Mouse (Mus musculus) forebrain, embryonic 15.5 days (tissue): ENCODE measurements around the gene Arhgef28. TPM values are rescaled to one million over a fixed set of nuclear protein-coding genes. Genes with fewer than 3 reads are reported as not detected.

Experiments
- ATAC-seq: fragments of 200-750 bp; cut with Nextera tagmentation; replicated peaks from 2 replicates; pipeline ENCODE4 v1.8.0; 2017; ENCODE audit warnings: mild to moderate bottlenecking, moderate TSS enrichment, moderate library complexity
- H3K27ac ChIP-seq: fragments of 300-500 bp; sonication (generic); replicated peaks from 2 replicates; pipeline ENCODE4 v1.5.1; 2015; ENCODE audit warnings: mild to moderate bottlenecking, inconsistent platforms
- H3K27me3 ChIP-seq: fragments of 300-500 bp; sonication (generic); 2 replicates; pipeline ENCODE4 v1.6.1; 2015; ENCODE audit warnings: inconsistent platforms
- H3K36me3 ChIP-seq: fragments of 300-500 bp; sonication (generic); 2 replicates; pipeline ENCODE4 v1.6.1; 2015; ENCODE audit warnings: mild to moderate bottlenecking, inconsistent platforms
- H3K4me1 ChIP-seq: fragments of 300-500 bp; sonication (generic); 2 replicates; pipeline ENCODE4 v1.6.1; 2015; ENCODE audit warnings: inconsistent platforms
- H3K4me2 ChIP-seq: fragments of 300-500 bp; sonication (generic); replicated peaks from 2 replicates; pipeline ENCODE4 v1.6.1; 2015; ENCODE audit warnings: mild to moderate bottlenecking, inconsistent platforms
- H3K4me3 ChIP-seq: fragments of 300-500 bp; sonication (generic); 2 replicates; pipeline ENCODE4 v1.5.1; 2015; ENCODE audit warnings: mild to moderate bottlenecking, inconsistent platforms
- H3K9ac ChIP-seq: fragments of 300-500 bp; sonication (generic); replicated peaks from 2 replicates; pipeline ENCODE4 v1.6.1; 2015; ENCODE audit warnings: mild to moderate bottlenecking, inconsistent platforms
- H3K9me3 ChIP-seq: fragments of 300-500 bp; sonication (generic); 2 replicates; pipeline ENCODE4 v1.6.1; 2016; ENCODE audit warnings: inconsistent platforms
- WGBS: fragments of 180-500 bp; shearing (Covaris S2); methylation state at CpG from one replicate; pipeline ENCODE4 v1.1.7; 2015; ENCODE audit warnings: mixed read lengths; 5-methylcytosine and 5-hydroxymethylcytosine counted together
- polyA plus RNA-seq: library from polyadenylated mRNA; unstranded; fragments of >200 nt; fragmentation: Nextera tagmentation; extraction: Ambion mirVana; gene quantifications from 2 replicates; pipeline ENCODE4 v1.2.1, GENCODE M21; 2015

Arhgef28 gene
- polyA plus RNA-seq, 1 experiment from 2014 or later: 15.7 TPM

- Histone ChIP-seq H3K27me3 (no peaks in the 10 kb centered on the region), H3K36me3 (no peaks in the 10 kb centered on the region), H3K9me3 (no peaks in the 10 kb centered on the region), H3K27ac (no peak overlapping the region), H3K4me2 (no peak overlapping the region), H3K4me3 (no peak overlapping the region), H3K9ac (no peak overlapping the region), H3K4me1 (no peaks in the 10 kb centered on the region)
- 85% methylated on average over 3 of the region's 3 CpGs for WGBS
- no peak for ATAC-seq
Measured at GRCm38 (mm10) chr13:98038731-98039130, 167.5 kb downstream of the Arhgef28 start.

GRCm38 (mm10) chr13:98037693-98038092, 168.5 kb downstream of the Arhgef28 start:
- Histone ChIP-seq H3K4me2 (no peak overlapping the region), H3K27ac (no peak overlapping the region), H3K4me3 (no peak overlapping the region), H3K9ac (no peak overlapping the region), H3K4me1 (no peaks in the 10 kb centered on the region), H3K27me3 (no peaks in the 10 kb centered on the region), H3K9me3 (no peaks in the 10 kb centered on the region), H3K36me3 (no peaks in the 10 kb centered on the region)
- no peak for ATAC-seq

DNA sequence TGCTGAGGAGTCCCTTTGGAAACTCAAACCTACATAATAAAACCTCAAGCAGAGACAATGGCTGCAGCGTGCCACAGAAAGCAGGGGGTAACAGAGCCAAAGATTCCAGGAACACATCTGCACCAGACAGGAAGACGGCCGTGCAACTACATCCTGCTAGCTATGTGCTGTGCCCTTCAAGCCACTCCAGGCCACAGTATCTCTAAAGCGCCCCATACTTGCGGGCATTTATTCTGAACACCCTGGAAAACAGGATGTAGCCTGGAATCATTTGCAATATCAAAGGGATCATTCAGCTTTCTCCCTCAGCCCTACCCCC, 174.6 kb downstream of the Arhgef28 start:
- Histone ChIP-seq H3K36me3 (no peaks in the 10 kb centered on the region), H3K9me3 (no peaks in the 10 kb centered on the region), H3K27me3 (no peaks in the 10 kb centered on the region), H3K27ac (no peak overlapping the region), H3K4me2 (peak overlapping the region; percentile 42), H3K4me3 (peak overlapping the region; percentile 27), H3K9ac (peak overlapping the region; percentile 38; the same call in 1 of the 2 replicates), H3K4me1 (peaks cover 10% of the 10 kb centered on the region)
- WGBS: 33% methylated on average over 5 of the region's 5 CpGs
- ATAC-seq: no peak

GRCm38 (mm10) chr13:98030959-98031641, 175.1 kb downstream of the Arhgef28 start:
- ATAC-seq: peak; percentile 76
- H3K36me3 ChIP-seq: no peaks in the 10 kb centered on the region
- H3K9ac ChIP-seq: peak overlapping the region; percentile 38; the same call in 1 of the 2 replicates
- no peaks in the 10 kb centered on the region for H3K9me3 ChIP-seq
- peaks cover 10% of the 10 kb centered on the region for H3K4me1 ChIP-seq
- peak overlapping the region; percentile 27 for H3K4me3 ChIP-seq
- 12% methylated on average over 16 of the region's 16 CpGs for WGBS
- H3K27ac ChIP-seq: no peak overlapping the region
- no peaks in the 10 kb centered on the region for H3K27me3 ChIP-seq
- peak overlapping the region; percentile 42 for H3K4me2 ChIP-seq

GRCm38 (mm10) chr13:98030041-98030440, 176.2 kb downstream of the Arhgef28 start:
- Histone ChIP-seq H3K4me2 (no peak overlapping the region), H3K4me1 (peaks cover 10% of the 10 kb centered on the region), H3K9ac (no peak overlapping the region), H3K27ac (no peak overlapping the region), H3K4me3 (no peak overlapping the region), H3K36me3 (no peaks in the 10 kb centered on the region), H3K27me3 (no peaks in the 10 kb centered on the region), H3K9me3 (no peaks in the 10 kb centered on the region)
- ATAC-seq: no peak; the same call in 1 of the 2 replicates
- 16% methylated on average over 5 of the region's 5 CpGs for WGBS

DNA sequence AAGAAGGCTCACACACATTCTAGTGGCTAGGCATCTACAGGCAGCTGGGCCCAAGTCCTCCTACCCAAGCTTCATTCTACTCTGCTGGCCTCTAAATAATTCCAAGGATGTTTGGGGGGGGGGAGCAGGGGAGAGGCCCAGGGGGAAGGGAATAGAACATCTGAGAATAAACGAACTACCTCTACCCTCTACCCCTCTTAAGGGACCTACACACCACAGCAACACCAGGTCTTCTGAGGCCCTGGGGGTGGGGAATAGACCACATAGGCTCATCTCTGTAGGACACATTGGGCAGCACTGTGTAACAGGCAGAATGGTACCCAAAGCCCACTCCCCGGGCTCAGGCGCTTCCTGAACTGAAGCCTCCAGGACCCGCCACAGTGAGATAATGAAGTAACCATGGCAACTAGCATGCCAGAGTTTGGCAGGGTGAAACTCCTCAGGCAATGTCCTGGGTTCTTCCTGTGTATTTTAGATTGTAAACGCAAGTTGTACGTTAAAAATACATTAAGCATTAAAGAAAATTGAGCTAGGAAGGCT, 177.5 kb downstream of the Arhgef28 start:
- Histone ChIP-seq H3K9me3 (no peaks in the 10 kb centered on the region), H3K4me3 (no peak overlapping the region), H3K4me1 (peaks cover 10% of the 10 kb centered on the region), H3K27me3 (no peaks in the 10 kb centered on the region), H3K4me2 (no peak overlapping the region), H3K9ac (no peak overlapping the region), H3K27ac (no peak overlapping the region), H3K36me3 (no peaks in the 10 kb centered on the region)
- ATAC-seq: no peak; the same call in 1 of the 2 replicates
- WGBS: 24% methylated on average over 6 of the region's 6 CpGs

DNA sequence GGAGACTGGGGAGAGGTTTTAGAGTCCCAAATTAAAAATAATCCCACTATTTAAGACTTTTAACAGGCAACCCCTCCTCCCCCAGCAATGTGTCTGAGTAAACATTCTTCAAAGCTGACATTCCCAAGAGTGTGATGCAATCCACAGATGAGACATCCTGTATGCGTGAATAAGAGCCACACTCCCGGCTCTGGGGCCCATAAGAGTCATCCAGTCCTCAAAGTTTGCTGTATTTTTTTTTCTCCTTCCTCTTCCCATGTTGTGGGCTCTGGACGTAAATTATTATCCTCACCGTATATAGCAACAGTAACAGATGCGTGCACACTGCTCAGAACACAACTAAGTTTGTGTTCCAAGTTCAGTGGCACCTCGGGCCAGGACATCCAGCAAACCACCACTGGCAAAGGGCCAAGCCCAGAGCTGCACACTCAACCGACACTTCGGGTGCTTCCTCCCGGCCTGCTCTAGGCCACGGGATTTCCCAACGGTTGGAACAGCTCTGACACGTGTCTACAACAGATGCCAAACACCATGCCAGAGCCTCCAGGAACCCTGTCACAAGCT, 178.5 kb downstream of the Arhgef28 start:
- H3K4me3 ChIP-seq: no peak overlapping the region
- no peak overlapping the region for H3K27ac ChIP-seq
- peaks cover 10% of the 10 kb centered on the region for H3K4me1 ChIP-seq
- H3K4me2 ChIP-seq: no peak overlapping the region
- WGBS: 77% methylated on average over 12 of the region's 12 CpGs
- H3K36me3 ChIP-seq: no peaks in the 10 kb centered on the region
- H3K9me3 ChIP-seq: no peaks in the 10 kb centered on the region
- no peak for ATAC-seq
- no peaks in the 10 kb centered on the region for H3K27me3 ChIP-seq
- no peak overlapping the region for H3K9ac ChIP-seq

DNA sequence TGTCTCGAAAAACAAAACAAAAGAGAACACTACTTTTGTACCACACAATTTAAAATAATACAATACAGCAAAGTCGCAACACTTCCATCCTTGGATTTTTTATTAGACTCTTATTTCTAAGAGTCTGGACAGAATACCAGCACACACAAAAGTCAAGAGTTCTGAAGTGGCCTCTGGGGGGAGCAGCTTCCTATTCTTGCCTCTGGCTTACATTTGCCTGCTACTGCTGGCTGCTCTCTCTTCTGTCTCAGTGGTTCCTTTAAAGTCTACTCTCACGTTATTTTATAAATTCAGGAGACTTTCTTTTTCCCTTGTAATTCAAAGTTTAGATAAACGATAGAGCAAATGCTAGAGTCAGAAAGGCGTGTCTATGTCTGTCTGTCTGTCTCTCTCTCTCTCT, 179.1 kb downstream of the Arhgef28 start:
- Histone ChIP-seq H3K4me1 (peaks cover 10% of the 10 kb centered on the region), H3K9me3 (no peaks in the 10 kb centered on the region), H3K36me3 (no peaks in the 10 kb centered on the region), H3K4me2 (no peak overlapping the region), H3K9ac (no peak overlapping the region), H3K27me3 (no peaks in the 10 kb centered on the region), H3K4me3 (no peak overlapping the region), H3K27ac (no peak overlapping the region)
- WGBS: 80% methylated on average over 5 of the region's 5 CpGs
- no peak for ATAC-seq

DNA sequence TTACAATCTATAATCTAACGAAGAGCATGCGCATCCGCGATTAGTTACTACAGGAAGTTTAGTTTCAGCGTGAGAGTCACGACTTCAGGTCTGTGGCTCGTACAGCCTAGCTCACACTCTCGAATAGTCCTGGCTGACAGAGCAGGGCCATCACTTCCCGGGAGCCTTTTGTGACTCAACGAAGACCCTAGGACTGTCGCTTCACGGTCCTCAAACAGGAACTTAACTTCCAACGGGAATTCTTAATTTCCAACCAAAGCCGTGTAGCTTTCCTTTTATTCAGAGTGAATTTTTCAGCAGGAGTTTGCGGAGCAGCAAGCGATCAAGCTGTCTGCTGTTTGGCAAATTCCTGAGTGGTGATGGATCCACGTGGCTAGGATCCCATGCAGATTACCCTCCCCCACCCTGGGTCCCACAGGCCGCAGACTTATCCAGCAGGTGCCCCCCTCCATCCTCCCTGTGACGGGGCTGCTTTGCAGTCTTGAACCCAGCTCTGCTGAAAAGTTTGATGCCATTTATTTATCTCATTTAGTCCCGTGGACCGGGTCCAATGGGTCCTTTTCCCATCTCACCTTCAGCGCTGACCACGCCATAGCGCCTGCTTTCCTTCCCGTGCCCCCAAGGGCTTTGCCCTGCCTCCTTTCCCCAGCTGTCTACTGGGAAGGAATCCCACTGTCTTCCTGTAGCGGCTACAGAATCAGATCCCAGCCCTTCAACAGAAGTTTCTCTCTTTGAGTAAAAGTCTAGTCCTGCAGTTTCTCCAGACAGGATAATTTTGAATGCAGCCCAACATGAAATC, 180.3 kb downstream of the Arhgef28 start:
- no peak for ATAC-seq
- no peak overlapping the region for H3K9ac ChIP-seq
- WGBS: 72% methylated on average over 26 of the region's 26 CpGs

DNA sequence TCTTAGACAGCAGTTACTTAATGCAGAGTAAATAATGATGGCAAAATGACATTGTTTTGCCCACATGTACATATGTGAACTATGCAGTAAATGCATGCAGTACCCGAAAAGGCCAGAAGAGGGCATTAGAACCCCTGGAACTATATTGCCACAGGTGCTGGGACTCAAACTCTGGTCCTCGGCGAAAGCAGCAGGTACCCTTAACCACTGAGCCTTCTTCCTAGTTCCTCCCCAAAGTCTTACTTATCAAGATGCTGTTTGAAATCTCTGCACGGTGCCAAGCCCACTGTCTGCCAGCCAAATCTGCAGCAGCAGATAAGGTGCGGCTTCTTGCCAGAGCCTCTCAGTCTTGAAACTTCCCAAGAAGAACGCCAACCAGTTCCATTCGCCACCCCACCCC, 181.1 kb downstream of the Arhgef28 start:
- ATAC-seq: no peak; the same call in 1 of the 2 replicates
- no peaks in the 10 kb centered on the region for H3K27me3 ChIP-seq
- H3K9ac ChIP-seq: no peak overlapping the region
- H3K36me3 ChIP-seq: no peaks in the 10 kb centered on the region
- H3K9me3 ChIP-seq: no peaks in the 10 kb centered on the region
- no peak overlapping the region for H3K4me3 ChIP-seq
- H3K27ac ChIP-seq: no peak overlapping the region
- no peak overlapping the region for H3K4me2 ChIP-seq
- 85% methylated on average over 7 of the region's 7 CpGs for WGBS
- H3K4me1 ChIP-seq: peaks cover 7% of the 10 kb centered on the region

More for the DNA sequence above, 180.3 kb downstream of the Arhgef28 start:
- Histone ChIP-seq H3K36me3 (no peaks in the 10 kb centered on the region), H3K27ac (peak overlapping the region; percentile 9; the same call in 1 of the 2 replicates), H3K4me1 (peaks cover 7% of the 10 kb centered on the region), H3K4me2 (no peak overlapping the region), H3K9me3 (no peaks in the 10 kb centered on the region), H3K27me3 (no peaks in the 10 kb centered on the region), H3K4me3 (no peak overlapping the region)

DNA sequence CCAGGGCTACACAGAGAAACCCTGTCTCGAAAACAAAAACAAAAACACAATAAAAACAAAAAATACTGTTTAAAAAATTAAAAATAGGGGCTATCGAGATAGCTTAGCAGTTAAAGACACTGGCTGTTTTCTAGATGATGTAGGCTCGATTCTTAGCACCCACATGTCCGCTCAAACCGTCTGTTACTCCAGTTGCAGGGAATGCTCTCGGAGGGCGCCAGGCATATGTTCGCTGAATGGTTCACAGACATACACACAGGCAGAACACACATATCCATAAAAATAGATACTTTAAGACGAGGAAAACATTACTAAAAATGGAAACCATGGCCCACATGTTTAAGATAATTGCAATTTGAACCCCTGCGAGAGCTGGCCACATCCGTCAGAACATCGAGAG, 181.6 kb downstream of the Arhgef28 start:
- no peaks in the 10 kb centered on the region for H3K9me3 ChIP-seq
- no peaks in the 10 kb centered on the region for H3K36me3 ChIP-seq
- H3K4me3 ChIP-seq: no peak overlapping the region
- no peak overlapping the region for H3K4me2 ChIP-seq
- H3K27ac ChIP-seq: no peak overlapping the region
- H3K27me3 ChIP-seq: no peaks in the 10 kb centered on the region
- peaks cover 7% of the 10 kb centered on the region for H3K4me1 ChIP-seq
- ATAC-seq: no peak
- 89% methylated on average over 12 of the region's 12 CpGs for WGBS
- H3K9ac ChIP-seq: no peak overlapping the region

DNA sequence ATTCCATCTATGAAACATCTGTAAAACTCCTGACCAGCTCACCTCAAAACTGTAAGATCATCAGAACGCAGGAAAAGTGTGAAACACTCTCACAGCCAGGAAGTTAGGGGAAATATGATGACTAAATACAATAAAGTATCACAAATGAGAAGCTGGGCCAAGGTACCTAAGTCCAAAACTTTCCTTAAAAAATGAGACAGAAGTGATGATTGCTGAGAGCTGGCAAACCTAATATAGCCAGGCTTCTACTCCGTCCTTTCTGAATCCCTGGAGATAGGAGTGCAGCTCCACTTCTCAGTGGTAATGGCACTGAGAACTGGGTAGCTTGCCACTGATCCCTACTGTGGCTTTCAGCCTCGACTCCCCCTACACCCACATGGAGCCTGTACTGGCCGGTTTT, 184.3 kb downstream of the Arhgef28 start:
- Histone ChIP-seq H3K27me3 (no peaks in the 10 kb centered on the region), H3K4me3 (no peak overlapping the region), H3K27ac (no peak overlapping the region), H3K4me2 (no peak overlapping the region), H3K9me3 (no peaks in the 10 kb centered on the region), H3K4me1 (peaks cover 5% of the 10 kb centered on the region), H3K9ac (no peak overlapping the region), H3K36me3 (no peaks in the 10 kb centered on the region)
- no peak for ATAC-seq
- 84% methylated on average over 4 of the region's 4 CpGs for WGBS
